Mouse (Mus musculus): Measurements from ENCODE around the gene Taar7b. TPM values are rescaled to one million over a fixed set of nuclear protein-coding genes. Genes with fewer than 3 reads are reported as not detected.
A peak's percentile ranks its signal among the peaks of the same experiment; 100 is the strongest.

The Taar7b gene
- polyA plus RNA-seq (2015; fragmentation: Nextera tagmentation; extraction: Ambion mirVana) = not detected in 2 replicates

GRCm38 (mm10) chr10:23999639-24000038, at the start of gene Taar7b:
Gene Taar7b, plus strand, starts transcription at chr10:23999939.
- Histone ChIP-seq H3K4me3 (no peak within 1 kb of the TSS), H3K4me2 (no peak within 1 kb of the TSS), H3K9me3 (no peaks in the 10 kb centered on the region), H3K27me3 (no peaks in the 10 kb centered on the region), H3K9ac (no peak within 1 kb of the TSS), H3K4me1 (replicated peaks) (no peaks in the 10 kb centered on the region), H3K36me3 (no peaks in the 10 kb centered on the region), H3K27ac (replicated peaks) (no peak within 1 kb of the TSS)
- ATAC-seq (ENCODE audit: low read depth) = no peak
- 77% methylated on average over 1 of the region's 1 CpGs for WGBS

- H3K4me3 ChIP-seq = no peak overlapping the region
- no peaks in the 10 kb centered on the region for H3K36me3 ChIP-seq
- no peaks in the 10 kb centered on the region for H3K27me3 ChIP-seq
- no peak for ATAC-seq (ENCODE audit: low read depth)
- H3K4me2 ChIP-seq = no peak overlapping the region
- WGBS = 87% methylated on average over 6 of the region's 6 CpGs
- no peaks in the 10 kb centered on the region for H3K4me1 ChIP-seq (replicated peaks)
- H3K27ac ChIP-seq (replicated peaks) = no peak overlapping the region
- H3K9ac ChIP-seq = no peak overlapping the region
- no peaks in the 10 kb centered on the region for H3K9me3 ChIP-seq
These were observed 48.0 kb upstream of the Taar7b start for GRCm38 (mm10) chr10:23951714-23952113.

- 71% methylated on average over 3 of the region's 3 CpGs for WGBS
- Histone ChIP-seq H3K4me2 (no peak overlapping the region), H3K9me3 (no peaks in the 10 kb centered on the region), H3K4me3 (no peak overlapping the region), H3K9ac (no peak overlapping the region), H3K27ac (replicated peaks) (no peak overlapping the region), H3K4me1 (replicated peaks) (no peaks in the 10 kb centered on the region), H3K27me3 (no peaks in the 10 kb centered on the region), H3K36me3 (no peaks in the 10 kb centered on the region)
- no peak for ATAC-seq (ENCODE audit: low read depth)
These were observed 40.7 kb upstream of the Taar7b start for GRCm38 (mm10) chr10:23959071-23959470.

GRCm38 (mm10) chr10:23960444-23960915, 39.3 kb upstream of the Taar7b start, which contains the start of gene Taar4:
Gene Taar4, plus strand, starts transcription at chr10:23960494.
- no peak within 1 kb of the TSS for H3K4me3 ChIP-seq
- ATAC-seq (ENCODE audit: low read depth) = no peak
- WGBS = 88% methylated on average over 13 of the region's 13 CpGs
- no peaks in the 10 kb centered on the region for H3K9me3 ChIP-seq
- no peak within 1 kb of the TSS for H3K9ac ChIP-seq
- no peaks in the 10 kb centered on the region for H3K27me3 ChIP-seq
- no peaks in the 10 kb centered on the region for H3K36me3 ChIP-seq
- H3K4me1 ChIP-seq (replicated peaks) = no peaks in the 10 kb centered on the region
- no peak within 1 kb of the TSS for H3K4me2 ChIP-seq
- no peak within 1 kb of the TSS for H3K27ac ChIP-seq (replicated peaks)

- H3K9ac ChIP-seq = no peak overlapping the region
- no peak for ATAC-seq (ENCODE audit: low read depth)
- no peaks in the 10 kb centered on the region for H3K4me1 ChIP-seq (replicated peaks)
- no peak overlapping the region for H3K4me2 ChIP-seq
- H3K36me3 ChIP-seq = no peaks in the 10 kb centered on the region
- WGBS = 57% methylated on average over 3 of the region's 3 CpGs
- no peaks in the 10 kb centered on the region for H3K9me3 ChIP-seq
- no peak overlapping the region for H3K27ac ChIP-seq (replicated peaks)
- no peaks in the 10 kb centered on the region for H3K27me3 ChIP-seq
- no peak overlapping the region for H3K4me3 ChIP-seq
These were observed 36.3 kb upstream of the Taar7b start for GRCm38 (mm10) chr10:23963444-23963843.

- no peaks in the 10 kb centered on the region for H3K9me3 ChIP-seq
- no peak overlapping the region for H3K4me2 ChIP-seq
- no peak overlapping the region for H3K27ac ChIP-seq (replicated peaks)
- no peak overlapping the region for H3K4me3 ChIP-seq
- no peak for ATAC-seq (ENCODE audit: low read depth)
- H3K4me1 ChIP-seq (replicated peaks) = no peaks in the 10 kb centered on the region
- H3K9ac ChIP-seq = no peak overlapping the region
- H3K36me3 ChIP-seq = no peaks in the 10 kb centered on the region
- H3K27me3 ChIP-seq = no peaks in the 10 kb centered on the region
- 91% methylated on average over 6 of the region's 6 CpGs for WGBS
These were observed 34.7 kb upstream of the Taar7b start for GRCm38 (mm10) chr10:23964921-23965610.

- Histone ChIP-seq H3K27ac (replicated peaks) (no peak within 1 kb of the TSS), H3K9me3 (no peaks in the 10 kb centered on the region), H3K9ac (no peak within 1 kb of the TSS), H3K27me3 (no peaks in the 10 kb centered on the region), H3K4me2 (no peak within 1 kb of the TSS), H3K36me3 (no peaks in the 10 kb centered on the region), H3K4me3 (no peak within 1 kb of the TSS), H3K4me1 (replicated peaks) (no peaks in the 10 kb centered on the region)
- ATAC-seq (ENCODE audit: low read depth) = no peak
- WGBS = 92% methylated on average over 11 of the region's 11 CpGs
These were observed 29.0 kb upstream of the Taar7b start, which contains the start of gene Taar5 for GRCm38 (mm10) chr10:23970656-23971165. Gene Taar5, plus strand, starts transcription at chr10:23970706.

- Histone ChIP-seq H3K4me2 (no peak overlapping the region), H3K27ac (replicated peaks) (no peak overlapping the region), H3K9ac (no peak overlapping the region), H3K27me3 (no peaks in the 10 kb centered on the region), H3K4me3 (no peak overlapping the region), H3K9me3 (no peaks in the 10 kb centered on the region), H3K36me3 (no peaks in the 10 kb centered on the region), H3K4me1 (replicated peaks) (no peaks in the 10 kb centered on the region)
- no peak for ATAC-seq (ENCODE audit: low read depth)
- WGBS = 89% methylated on average over 5 of the region's 5 CpGs
These were observed 28.5 kb upstream of the Taar7b start for GRCm38 (mm10) chr10:23971256-23971655.

- no peaks in the 10 kb centered on the region for H3K9me3 ChIP-seq
- ATAC-seq (ENCODE audit: low read depth) = no peak
- WGBS = 43% methylated on average over 4 of the region's 4 CpGs
These were observed 21.8 kb upstream of the Taar7b start for GRCm38 (mm10) chr10:23977958-23978357.

GRCm38 (mm10) chr10:23978901-23979705, 20.6 kb upstream of the Taar7b start:
- 44% methylated on average over 16 of the region's 16 CpGs for WGBS
- H3K4me2 ChIP-seq = no peak overlapping the region
- H3K36me3 ChIP-seq = no peaks in the 10 kb centered on the region
- H3K27me3 ChIP-seq = no peaks in the 10 kb centered on the region; the same call in 1 of the 2 replicates
- H3K27ac ChIP-seq (replicated peaks) = no peak overlapping the region
- no peak overlapping the region for H3K4me3 ChIP-seq
- H3K4me1 ChIP-seq (replicated peaks) = no peaks in the 10 kb centered on the region
- H3K9ac ChIP-seq = no peak overlapping the region
- peak; percentile 75; the same call in 1 of the 2 replicates for ATAC-seq (ENCODE audit: low read depth)
- no peaks in the 10 kb centered on the region for H3K9me3 ChIP-seq

More at GRCm38 (mm10) chr10:23977958-23978357, 21.8 kb upstream of the Taar7b start:
- Histone ChIP-seq H3K4me3 (no peak overlapping the region), H3K27ac (replicated peaks) (no peak overlapping the region), H3K27me3 (no peaks in the 10 kb centered on the region; the same call in 1 of the 2 replicates), H3K4me1 (replicated peaks) (no peaks in the 10 kb centered on the region), H3K9ac (no peak overlapping the region), H3K36me3 (no peaks in the 10 kb centered on the region), H3K4me2 (no peak overlapping the region)

- ATAC-seq (ENCODE audit: low read depth) = no peak
- Histone ChIP-seq H3K27ac (replicated peaks) (no peak within 1 kb of the TSS), H3K9ac (no peak within 1 kb of the TSS), H3K4me2 (no peak within 1 kb of the TSS), H3K36me3 (no peaks in the 10 kb centered on the region), H3K4me3 (no peak within 1 kb of the TSS), H3K27me3 (no peaks in the 10 kb centered on the region), H3K9me3 (no peaks in the 10 kb centered on the region), H3K4me1 (replicated peaks) (no peaks in the 10 kb centered on the region)
- 75% methylated on average over 8 of the region's 8 CpGs for WGBS
These were observed 14.2 kb upstream of the Taar7b start, which contains the start of gene Taar6 for GRCm38 (mm10) chr10:23985546-23985945. Gene Taar6, minus strand, starts transcription at chr10:23985646.

GRCm38 (mm10) chr10:23986419-23986818, 13.3 kb upstream of the Taar7b start:
- no peaks in the 10 kb centered on the region for H3K9me3 ChIP-seq
- no peaks in the 10 kb centered on the region for H3K27me3 ChIP-seq
- H3K4me1 ChIP-seq (replicated peaks) = no peaks in the 10 kb centered on the region
- no peak overlapping the region for H3K9ac ChIP-seq
- H3K4me2 ChIP-seq = no peak overlapping the region
- no peaks in the 10 kb centered on the region for H3K36me3 ChIP-seq
- ATAC-seq (ENCODE audit: low read depth) = no peak
- 80% methylated on average over 5 of the region's 5 CpGs for WGBS
- H3K4me3 ChIP-seq = no peak overlapping the region
- H3K27ac ChIP-seq (replicated peaks) = no peak overlapping the region
